Mouse (Mus musculus): ENCODE data around the gene Eapp. TPM values are rescaled to one million over a fixed set of nuclear protein-coding genes. Genes with fewer than 3 reads are reported as not detected.

Gene Eapp
- total RNA-seq, 2 experiments from 2014 or later: 25.3 to 32.0 TPM

DNA sequence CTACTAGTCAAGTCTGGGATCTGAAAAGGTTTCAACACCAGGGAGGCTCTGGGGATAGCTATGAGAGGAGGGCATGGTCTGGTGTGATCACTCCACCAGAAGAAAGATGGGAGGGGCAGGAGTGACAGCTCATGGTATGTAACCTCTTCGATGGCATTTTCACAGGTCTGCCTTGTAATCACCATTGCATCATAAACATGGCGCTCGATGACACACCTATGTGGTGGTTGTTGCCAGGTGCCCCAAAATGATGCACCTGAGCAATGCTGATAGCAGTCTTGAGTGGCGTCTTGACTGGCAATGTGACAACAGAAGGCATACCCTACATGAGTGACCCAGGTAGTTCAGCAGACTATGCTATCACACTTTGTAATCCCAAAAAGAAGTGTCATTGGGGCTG is 54.3 kb downstream of the Eapp start:
- no peak for DNase-seq (ENCODE audit: low spot score in 2 of 2)

- DNase-seq (ENCODE audit: low spot score in 2 of 2): no peak
These were observed 55.4 kb downstream of the Eapp start for GRCm38 (mm10) chr12:54640259-54640658.

- DNase-seq (ENCODE audit: low spot score in 2 of 2): no peak
These were observed 58.7 kb downstream of the Eapp start for GRCm38 (mm10) chr12:54637033-54637432.

DNA sequence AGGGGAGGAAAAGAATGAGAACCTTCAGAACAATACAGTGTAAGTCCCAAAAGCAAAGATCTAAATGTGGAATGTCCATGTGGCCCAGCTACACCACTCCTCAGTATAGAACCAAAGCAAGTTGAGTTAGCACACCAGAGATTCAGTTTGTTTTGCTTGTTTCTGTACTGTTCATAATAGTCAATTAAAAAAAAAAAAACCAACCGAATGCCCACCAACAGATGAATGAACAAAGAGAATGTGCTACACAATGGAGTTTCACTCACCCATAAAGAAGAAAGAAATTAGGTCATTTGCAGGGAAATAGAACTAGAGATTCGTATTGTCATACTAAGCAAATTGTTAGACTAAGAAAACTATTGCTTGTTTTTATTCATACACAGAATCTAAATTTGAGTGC is 63.6 kb downstream of the Eapp start:
- no peak for DNase-seq (ENCODE audit: low spot score in 2 of 2)

- DNase-seq (ENCODE audit: low spot score in 2 of 2): no peak
These were observed 73.8 kb downstream of the Eapp start for GRCm38 (mm10) chr12:54621942-54622341.

Small RNAs within 50 kb of the gene (microRNA-seq; reads per million reads assigned to microRNA genes)
- gene Mir1892: not detected

Other genes starting within 250 kb of the Eapp start
- 10 to 100 TPM; 46.8 to 51.3 TPM for gene Sptssa, start 39.3 kb downstream of the Eapp start, total RNA-seq (2021)
- gene Snx6, start 99.8 kb upstream of the Eapp start, total RNA-seq (2021): 10 to 100 TPM; 55.1 to 61.0 TPM
- 100 to 1,000 TPM; 825 to 895 TPM for gene Cfl2, start 167.0 kb upstream of the Eapp start, total RNA-seq (2021)